Mouse (Mus musculus): ENCODE measurements around the gene Zc3h15. TPM values are rescaled to one million over a fixed set of nuclear protein-coding genes. Genes with fewer than 3 reads are reported as not detected.

Gene Zc3h15
- total and polyA plus RNA-seq, 3 experiments = 144 to 194 TPM; not detected in 1

- Histone ChIP-seq H3K4me3 (ENCODE audit: control insufficient read depth in 1 of 2, insufficient read depth in 1 of 2, low read depth in 2 of 2, low read length in 2 of 2) (no peak overlapping the region), H3K79me2 (ENCODE audit: control insufficient read depth, insufficient read depth, low read length, poor library complexity) (no peaks in the 10 kb centered on the region), H3K27me3 (ENCODE audit: control insufficient read depth in 1 of 2, insufficient read depth in 2 of 2, low read length in 2 of 2) (peaks cover 3 to 4% of the 10 kb centered on the region in 2 experiments; a peak in 3 of 4 replicates), H3K27ac (ENCODE audit: control insufficient read depth, low read depth, low read length) (no peak overlapping the region), H3K9me3 (replicated peaks; ENCODE audit: insufficient read depth, low read length) (no peaks in the 10 kb centered on the region), H3K36me3 (ENCODE audit: control insufficient read depth in 1 of 2, insufficient read depth in 2 of 2, low read length in 2 of 2) (no peaks in the 10 kb centered on the region), H3K9ac (ENCODE audit: control insufficient read depth, low read depth, low read length, poor library complexity, severe bottlenecking) (no peak overlapping the region), H3K4me1 (ENCODE audit: control insufficient read depth in 1 of 2, insufficient read depth in 2 of 2, low read length in 2 of 2) (no peaks in the 10 kb centered on the region)
- DNase-seq (ENCODE audit: low read depth, low spot score) = no peak
- TF ChIP-seq CTCF (IDR thresholded peaks at IDR 0.05 in 2 of 3, conservative IDR thresholded peaks at IDR 0.05 in 1 of 3; ENCODE audit: control insufficient read depth in 1 of 3, insufficient read depth in 1 of 3, low read depth in 2 of 3, low read length in 3 of 3, poor library complexity in 1 of 3, severe bottlenecking in 1 of 3) = no peak
- TF ChIP-seq MXI1 (IDR thresholded peaks at IDR 0.05; ENCODE audit: low read depth, low read length) = no peak
- no peak for TF ChIP-seq RCOR1 (IDR thresholded peaks at IDR 0.05; ENCODE audit: low read depth, low read length)
- no peak for TF ChIP-seq SMC3 (IDR thresholded peaks at IDR 0.05; ENCODE audit: low read depth, low read length)
- TF ChIP-seq BHLHE40 (IDR thresholded peaks at IDR 0.05; ENCODE audit: borderline replicate concordance, low read depth, low read length) = no peak
- TF ChIP-seq MYB (IDR thresholded peaks at IDR 0.05; ENCODE audit: low read depth, low read length) = no peak
- TF ChIP-seq E2F4 (IDR thresholded peaks at IDR 0.05; ENCODE audit: borderline replicate concordance, low read depth, low read length) = no peak
- no peak for TF ChIP-seq EP300 (IDR thresholded peaks at IDR 0.05; ENCODE audit: low read depth in 1 of 2, low read length in 2 of 2)
- TF ChIP-seq CHD2 (IDR thresholded peaks at IDR 0.05; ENCODE audit: low read length) = no peak
- no peak for TF ChIP-seq ZKSCAN1 (IDR thresholded peaks at IDR 0.05; ENCODE audit: low read depth, low read length)
- TF ChIP-seq MYC (IDR thresholded peaks at IDR 0.05; ENCODE audit: low read depth, low read length) = no peak
- no peak for TF ChIP-seq ZMIZ1 (IDR thresholded peaks at IDR 0.05; ENCODE audit: low read depth, low read length)
- no peak for TF ChIP-seq KAT2A (conservative IDR thresholded peaks at IDR 0.05; ENCODE audit: low read depth, low read length)
- no peak for TF ChIP-seq CHD1 (IDR thresholded peaks at IDR 0.05; ENCODE audit: low read depth, low read length)
- no peak for TF ChIP-seq HCFC1 (IDR thresholded peaks at IDR 0.05; ENCODE audit: low read depth, low read length)
- no peak for TF ChIP-seq TBP (IDR thresholded peaks at IDR 0.05; ENCODE audit: low read depth, low read length)
- TF ChIP-seq TCF12 (IDR thresholded peaks at IDR 0.05; ENCODE audit: low read depth, low read length) = no peak
- TF ChIP-seq POLR2AphosphoS2 (IDR thresholded peaks at IDR 0.05; ENCODE audit: low read length) = no peak
- TF ChIP-seq NELFE (IDR thresholded peaks at IDR 0.05; ENCODE audit: low read depth, low read length) = no peak
- no peak for TF ChIP-seq GABPA (IDR thresholded peaks at IDR 0.05; ENCODE audit: low read depth, low read length)
Measured at GRCm38 (mm10) chr2:83626881-83627280, 17.4 kb upstream of the Zc3h15 start.

GRCm38 (mm10) chr2:83627495-83627894 is 16.7 kb upstream of the Zc3h15 start:
- peaks cover 2 to 4% of the 10 kb centered on the region in 2 experiments; a peak in 3 of 4 replicates for H3K27me3 ChIP-seq (ENCODE audit: control insufficient read depth in 1 of 2, insufficient read depth in 2 of 2, low read length in 2 of 2)
- no peak for DNase-seq (ENCODE audit: low read depth, low spot score)
- H3K4me1 ChIP-seq (ENCODE audit: control insufficient read depth in 1 of 2, insufficient read depth in 2 of 2, low read length in 2 of 2) = no peaks in the 10 kb centered on the region
- H3K4me3 ChIP-seq (ENCODE audit: control insufficient read depth in 1 of 2, insufficient read depth in 1 of 2, low read depth in 2 of 2, low read length in 2 of 2) = no peak overlapping the region
- H3K79me2 ChIP-seq (ENCODE audit: control insufficient read depth, insufficient read depth, low read length, poor library complexity) = no peaks in the 10 kb centered on the region
- no peak overlapping the region for H3K9ac ChIP-seq (ENCODE audit: control insufficient read depth, low read depth, low read length, poor library complexity, severe bottlenecking)
- no peak overlapping the region for H3K27ac ChIP-seq (ENCODE audit: control insufficient read depth, low read depth, low read length)
- TF ChIP-seq USF1 (IDR thresholded peaks at IDR 0.05; ENCODE audit: low read depth, low read length) (no peak), GABPA (IDR thresholded peaks at IDR 0.05; ENCODE audit: low read depth, low read length) (no peak), CHD2 (IDR thresholded peaks at IDR 0.05; ENCODE audit: low read length) (no peak), NRF1 (IDR thresholded peaks at IDR 0.05; ENCODE audit: insufficient read depth, low read depth, low read length, poor library complexity, severe bottlenecking) (no peak), BHLHE40 (IDR thresholded peaks at IDR 0.05; ENCODE audit: borderline replicate concordance, low read depth, low read length) (no peak), E2F4 (IDR thresholded peaks at IDR 0.05; ENCODE audit: borderline replicate concordance, low read depth, low read length) (no peak), UBTF (IDR thresholded peaks at IDR 0.05; ENCODE audit: borderline replicate concordance, insufficient read depth, low read depth, low read length) (no peak), MYC (IDR thresholded peaks at IDR 0.05; ENCODE audit: low read depth, low read length) (no peak), ZC3H11A (IDR thresholded peaks at IDR 0.05; ENCODE audit: low read depth, low read length) (no peak), ZMIZ1 (IDR thresholded peaks at IDR 0.05; ENCODE audit: low read depth, low read length) (no peak), ZNF384 (IDR thresholded peaks at IDR 0.05; ENCODE audit: low read depth, low read length) (no peak), CHD1 (IDR thresholded peaks at IDR 0.05; ENCODE audit: low read depth, low read length) (no peak), GATA1 (IDR thresholded peaks at IDR 0.05; ENCODE audit: low read depth, low read length) (no peak), SIN3A (IDR thresholded peaks at IDR 0.05; ENCODE audit: low read length) (no peak), MYB (IDR thresholded peaks at IDR 0.05; ENCODE audit: low read depth, low read length) (no peak), JUND (IDR thresholded peaks at IDR 0.05; ENCODE audit: low read depth, low read length) (no peak), ELF1 (IDR thresholded peaks at IDR 0.05; ENCODE audit: low read depth, low read length) (no peak), KAT2A (conservative IDR thresholded peaks at IDR 0.05; ENCODE audit: low read depth, low read length) (no peak), POLR2A (IDR thresholded peaks at IDR 0.05; ENCODE audit: control insufficient read depth in 1 of 2, insufficient read depth in 1 of 2, low read depth in 1 of 2, low read length in 2 of 2, poor library complexity in 1 of 2) (no peak), MAX (IDR thresholded peaks at IDR 0.05; ENCODE audit: low read length) (no peak)
- no peaks in the 10 kb centered on the region for H3K9me3 ChIP-seq (replicated peaks; ENCODE audit: insufficient read depth, low read length)
- H3K36me3 ChIP-seq (ENCODE audit: control insufficient read depth in 1 of 2, insufficient read depth in 2 of 2, low read length in 2 of 2) = no peaks in the 10 kb centered on the region
